ENCODE assay signal across 8 mouse cellular contexts in genomic region chr6:29649494-29650169, GRCm38 (mm10). TPM values are rescaled to one million over a fixed set of nuclear protein-coding genes. Genes with fewer than 3 reads are reported as not detected.
DNase-seq lines count a peak whose midpoint lies in the region; ATAC-seq lines count a peak whose summit lies in the region.

No protein-coding gene starts in this region.

- peak; percentile 91 for ATAC-seq in erythroid progenitor cell, adult 5-6 weeks (replicated peaks; ENCODE audit: low FRiP score, poor library complexity, severe bottlenecking)
- ATAC-seq in lung, embryonic 15.5 days (ENCODE audit: borderline replicate concordance, extremely low read depth, low FRiP score, low TSS enrichment): peak; percentile 39; the same call in 1 of the 2 replicates

- DNase-seq in ES-CJ7 (ENCODE audit: low read depth, low spot score): peak; percentile 93
- peak; percentile 91 for DNase-seq in brain, adult 2 months (ENCODE audit: low read depth, low spot score)
- peak; percentile 90 to 96 for DNase-seq in heart, postnatal 10 days
- DNase-seq in layer of hippocampus, adult 18-20 months (ENCODE audit: low spot score in 2 of 2): peak; percentile 78 to 95
- peak; percentile 85 for DNase-seq in retina, postnatal 7 days (ENCODE audit: low read depth, low spot score)
- DNase-seq in urinary bladder, postnatal 10 days (ENCODE audit: low spot score): peak; percentile 66

- no peaks in the 10 kb centered on the region for H3K9me3 ChIP-seq in lung, embryonic 15.5 days

- H3K4me1 ChIP-seq in lung, embryonic 15.5 days: no peaks in the 10 kb centered on the region

- H3K27me3 ChIP-seq in lung, embryonic 15.5 days: peaks cover 21% of the 10 kb centered on the region; the same call in 1 of the 2 replicates

- H3K36me3 ChIP-seq in lung, embryonic 15.5 days: no peaks in the 10 kb centered on the region

- no peak overlapping the region for H3K27ac ChIP-seq in lung, embryonic 15.5 days

- intact Hi-C loops in heart, postnatal 10 days (cut with DNase I): loop anchor here (2.0 to 10.0 kb wide), 3 partner anchors 72 to 255 kb away; partner anchors contain the start of gene Ccdc136

- no peak overlapping the region for H3K4me3 ChIP-seq in lung, embryonic 15.5 days

- 25% methylated on average over 14 of the region's 14 CpGs for WGBS in lung, embryonic 15.5 days

- H3K9ac ChIP-seq in lung, embryonic 15.5 days: no peak overlapping the region

- H3K4me2 ChIP-seq in lung, embryonic 15.5 days: no peak overlapping the region

RNA-seq across cellular contexts. Expression of gene Tnpo3, which starts 39.9 kb away (rescaled TPM):
- total RNA-seq in erythroid progenitor cell, adult 5-6 weeks (2015; ENCODE audit: low replicate concordance): 47.6 and 105 TPM in 2 replicates
- 50.4 and 57.9 TPM in 2 replicates for total RNA-seq in erythroid progenitor cell, adult 5-6 weeks (2017; ENCODE audit: low replicate concordance)
- 10 to 100 TPM; 42.5 to 48.5 TPM for total RNA-seq in heart, postnatal 10 days (2021)
- 10 to 100 TPM; 71.6 to 72.1 TPM for total RNA-seq in layer of hippocampus, adult 18-20 months (2021)
- polyA plus RNA-seq in lung, embryonic 15.5 days (2015; fragmentation: Nextera tagmentation; extraction: Ambion mirVana): 81.8 and 83.2 TPM in 2 replicates

RNA-seq across cellular contexts. Expression of gene Tspan33, which starts 44.4 kb away (rescaled TPM):
- total RNA-seq in erythroid progenitor cell, adult 5-6 weeks (2015; ENCODE audit: low replicate concordance): 519 and 520 TPM in 2 replicates
- 729 and 794 TPM in 2 replicates for total RNA-seq in erythroid progenitor cell, adult 5-6 weeks (2017; ENCODE audit: low replicate concordance)
- 1 to 10 TPM in 1 of 2 experiments, under 1 TPM in 1; 0.82 to 1.1 TPM for total RNA-seq in heart, postnatal 10 days (2021)
- 10 to 100 TPM; 35.3 to 39.8 TPM for total RNA-seq in layer of hippocampus, adult 18-20 months (2021)
- polyA plus RNA-seq in lung, embryonic 15.5 days (2015; fragmentation: Nextera tagmentation; extraction: Ambion mirVana): 4.4 and 5.0 TPM in 2 replicates

Comparison
In these comparisons a context has a peak if more than half of its experiments do, and no peak if none do; other contexts are left out.
1. RNA of gene Tspan33, which starts 44.4 kb away (total RNA-seq): 519 to 794 TPM in erythroid progenitor cell, adult 5-6 weeks and 35.3 to 39.8 TPM in layer of hippocampus, adult 18-20 months; 0.82 to 1.1 TPM in heart, postnatal 10 days; every median in the first group is over 10 times any median in the second.
2. Peak in every context shown above with its lines, with median percentiles within 50 percentile points of each other: DNase-seq.